26 mouse cellular contexts compared by ENCODE assay signal in the genomic region with DNA sequence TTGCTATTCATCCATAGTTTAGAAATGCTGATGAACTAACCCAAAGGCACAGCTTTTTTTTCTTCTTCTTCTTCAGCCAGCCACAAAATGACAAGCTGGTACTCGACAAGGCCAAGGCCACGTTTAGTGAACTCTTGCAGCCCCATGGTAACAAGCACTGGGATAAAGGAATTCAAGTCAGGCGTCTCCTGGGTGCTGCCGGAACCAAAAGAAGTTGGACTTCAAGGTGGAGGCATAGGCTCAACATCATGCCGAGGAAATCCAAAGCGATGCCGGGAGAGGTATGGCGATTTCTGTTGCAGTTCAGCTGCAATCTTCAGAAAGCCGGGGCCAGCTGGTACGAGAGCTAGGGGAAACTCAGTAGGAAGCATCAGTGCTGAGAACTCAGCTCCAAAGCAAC. TPM values are rescaled to one million over a fixed set of nuclear protein-coding genes. Genes with fewer than 3 reads are reported as not detected.
"Had no signal": no experiment of that assay in that cellular context is flagged by ENCODE, and none has a peak within 500 bp of the region (broad histone marks: within the 10 kb centered on the region; RNA-seq: fewer than 3 reads in every experiment).

No protein-coding gene starts in this region.

- ATAC-seq: hindbrain, embryonic 16.5 days; inflammation-experienced regulatory T-cells, adult 6 months; intestine, embryonic 15.5 days; intestine, postnatal 0 days; liver, embryonic 12.5 days had no signal

- H3K27ac ChIP-seq: gastrocnemius, adult 2 months; heart, embryonic 10.5 days; hindbrain, embryonic 10.5 days; hindbrain, embryonic 12.5 days; hindbrain, embryonic 14.5 days; intestine, embryonic 15.5 days; limb, embryonic 13.5 days; limb, embryonic 15.5 days; liver, embryonic 12.5 days; liver, embryonic 14.5 days had no signal

- H3K4me3 ChIP-seq: gastrocnemius, adult 2 months; heart, embryonic 10.5 days; heart, embryonic 12.5 days; hindbrain, embryonic 10.5 days; hindbrain, embryonic 12.5 days; intestine, embryonic 15.5 days; limb, embryonic 13.5 days; limb, embryonic 15.5 days; liver, embryonic 12.5 days had no signal

- DNase-seq: gastrocnemius, adult 2 months; gastrocnemius, postnatal 10 days; gastrocnemius, postnatal 25 days; heart, adult 18-20 months; heart, postnatal 10 days; heart, postnatal 4 days; kidney, adult 18-20 months; kidney, adult 8-10 months; kidney, postnatal 10 days; layer of hippocampus, adult 9-11 months; layer of hippocampus, postnatal 36 days; left cerebral cortex, postnatal 4 days; lung, adult 18-20 months had no signal

RNA-seq across cellular contexts. Expression of a gene that starts 26.8 kb away (rescaled TPM):
- polyA plus RNA-seq: inflammation-experienced regulatory T-cells, adult 6 months had no signal
